Mouse (Mus musculus) E14TG2a.4 (cell line): Measurements from ENCODE around the gene Kif21a.

ENCODE experiments used
- CTCF ChIP-seq: conservative IDR thresholded peaks from 2 replicates; pipeline ENCODE4 v1.5.1; 2014; ENCODE audit warnings: low read length
- NANOG ChIP-seq: IDR thresholded peaks from 2 replicates; pipeline ENCODE4 v1.6.1; 2014; ENCODE audit warnings: borderline replicate concordance, low read length, mixed read lengths
- POU5F1 ChIP-seq: IDR thresholded peaks from 2 replicates; pipeline ENCODE4 v1.6.1; 2014; ENCODE audit warnings: low read length, borderline replicate concordance

GRCm38 (mm10) chr15:91018161-91018860 lies 31.4 kb downstream of the Kif21a start:
- TF ChIP-seq CTCF (no peak), NANOG (peak; percentile 68; the same call in 1 of the 2 replicates), POU5F1 (0 out of 2 replicates have a peak, but pooled peaks have one; percentile 49)
